Mouse (Mus musculus): ENCODE results near the gene Wdr48.

The Wdr48 gene

DNA sequence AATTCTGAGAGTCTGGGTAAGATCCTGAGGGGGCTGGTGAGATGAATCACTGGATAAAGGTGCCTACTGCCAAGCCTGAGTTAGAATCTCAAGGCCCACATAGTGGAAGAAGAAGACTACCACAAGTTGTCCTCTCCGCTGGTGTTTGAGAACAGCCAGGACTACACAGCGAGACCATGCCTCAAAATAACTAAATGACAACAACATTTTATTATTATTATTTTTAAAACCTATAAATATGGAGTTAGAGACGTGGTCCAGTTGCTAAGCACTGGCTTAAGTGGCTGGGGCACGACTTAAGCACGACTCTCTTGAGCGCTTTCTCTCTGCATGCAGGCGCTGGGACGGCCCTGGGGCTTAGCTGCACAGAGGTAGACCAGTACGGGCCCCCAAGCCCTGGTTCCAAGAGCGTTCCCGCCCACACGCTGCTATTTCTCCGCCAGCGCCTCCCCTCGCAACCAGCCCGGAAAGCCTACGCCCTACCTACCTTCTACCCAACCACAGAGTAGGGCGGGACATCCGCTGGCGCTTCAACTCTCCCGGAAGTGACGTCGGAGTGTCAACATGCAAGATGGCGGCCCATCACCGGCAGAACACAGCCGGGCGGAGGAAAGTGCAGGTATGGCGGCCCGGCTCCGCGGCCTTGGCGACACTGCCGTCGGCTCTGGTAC is at the start of gene Wdr48:
Gene Wdr48 (plus strand): TSS at position 540 of the 671 bp plus-strand sequence.
- peak; percentile 96 for DNase-seq (ENCODE audit: low spot score in 2 of 2)

DNA sequence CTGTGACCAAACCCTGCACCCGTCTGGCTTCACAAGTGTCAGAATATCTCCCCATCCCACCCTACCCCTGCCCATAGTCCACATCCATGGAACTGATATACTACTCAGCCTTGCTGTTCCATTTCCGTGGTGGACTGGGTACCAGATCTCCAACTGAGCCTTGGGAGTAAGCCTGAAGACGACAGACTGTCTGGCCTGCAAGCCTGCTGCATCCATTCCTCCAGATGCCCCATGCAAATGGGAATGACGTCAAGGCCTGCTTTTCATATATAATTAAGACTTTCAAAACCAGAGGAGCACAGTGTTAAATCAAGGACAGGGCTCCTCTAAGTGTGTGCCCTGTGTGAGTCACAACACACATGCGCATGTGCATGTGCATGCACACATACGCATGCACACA is 47.5 kb upstream of the Wdr48 start:
- no peak for DNase-seq (ENCODE audit: low spot score in 2 of 2)

DNA sequence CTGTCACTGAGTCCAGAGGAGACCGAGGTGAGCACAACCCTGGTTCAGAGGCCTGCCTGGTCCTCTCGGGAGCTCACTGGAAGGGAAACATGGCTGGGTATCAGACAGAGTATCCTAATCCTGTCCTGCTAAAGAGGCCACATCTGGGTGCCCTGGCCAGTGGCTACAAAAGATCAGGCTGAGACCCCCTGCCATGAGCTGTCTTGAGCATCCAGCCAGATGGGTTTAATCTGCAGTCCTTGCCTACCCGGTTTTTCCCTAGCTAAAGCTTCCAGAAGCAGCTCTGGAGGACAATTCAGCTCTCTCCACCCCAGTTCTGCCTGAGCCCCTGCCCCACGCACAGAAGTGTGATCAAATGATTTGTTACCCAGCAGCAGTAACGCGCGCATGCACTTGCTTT is 46.0 kb upstream of the Wdr48 start:
- DNase-seq (ENCODE audit: low spot score in 2 of 2), result no peak

DNA sequence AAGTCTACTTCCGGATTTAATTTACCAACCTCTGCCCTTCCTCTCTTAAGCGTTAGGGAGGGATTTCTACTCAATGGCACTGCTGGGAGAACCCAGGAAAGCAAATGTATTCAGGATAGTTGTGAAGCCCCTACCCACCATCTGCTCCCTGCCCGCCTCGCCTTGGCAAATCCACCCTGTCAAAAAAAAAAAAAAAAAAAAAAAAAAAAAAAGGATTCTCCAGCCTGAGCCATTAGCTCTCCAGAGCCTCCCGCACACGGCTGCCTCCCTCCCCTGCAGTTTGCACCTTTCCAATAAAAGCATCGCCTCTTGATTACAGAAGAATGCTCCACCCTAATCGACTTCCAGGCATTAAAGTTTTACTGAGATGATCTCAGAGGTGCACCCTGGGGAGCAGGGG is 45.5 kb upstream of the Wdr48 start:
- DNase-seq (ENCODE audit: low spot score in 2 of 2), result no peak

DNA sequence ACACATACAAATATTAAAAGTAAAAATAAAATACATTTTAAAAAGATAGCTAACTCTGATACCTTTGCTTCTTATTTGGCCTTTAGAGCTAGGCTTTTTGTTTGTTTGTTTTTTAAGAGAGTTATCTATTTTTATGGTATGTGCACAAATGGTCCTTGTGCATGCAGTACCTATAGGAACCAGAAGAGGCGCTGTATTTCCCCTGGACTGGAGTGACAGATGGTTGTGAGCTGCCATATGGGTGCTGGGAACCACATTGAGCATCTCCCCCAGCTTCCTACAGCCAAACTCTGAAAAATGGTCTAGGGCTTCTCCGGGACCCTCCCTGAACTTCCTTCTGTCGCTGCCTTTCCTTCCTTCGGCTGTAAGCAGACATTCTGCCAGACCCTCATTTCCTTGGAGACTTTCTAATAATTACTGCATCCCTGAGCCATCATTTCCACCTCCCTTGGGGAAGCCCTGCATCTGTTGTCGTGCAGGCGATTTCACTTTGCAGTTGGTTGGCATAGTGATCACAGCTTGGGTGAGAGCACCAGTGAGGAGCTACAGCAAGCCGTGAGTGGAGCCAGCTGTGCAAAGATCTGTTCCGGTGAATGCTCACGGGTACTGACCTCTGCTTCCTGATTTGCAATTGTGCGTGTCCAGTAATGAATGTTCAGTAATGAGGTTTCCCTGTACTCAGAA is 42.2 kb upstream of the Wdr48 start:
- DNase-seq (ENCODE audit: low spot score in 2 of 2), result no peak

DNA sequence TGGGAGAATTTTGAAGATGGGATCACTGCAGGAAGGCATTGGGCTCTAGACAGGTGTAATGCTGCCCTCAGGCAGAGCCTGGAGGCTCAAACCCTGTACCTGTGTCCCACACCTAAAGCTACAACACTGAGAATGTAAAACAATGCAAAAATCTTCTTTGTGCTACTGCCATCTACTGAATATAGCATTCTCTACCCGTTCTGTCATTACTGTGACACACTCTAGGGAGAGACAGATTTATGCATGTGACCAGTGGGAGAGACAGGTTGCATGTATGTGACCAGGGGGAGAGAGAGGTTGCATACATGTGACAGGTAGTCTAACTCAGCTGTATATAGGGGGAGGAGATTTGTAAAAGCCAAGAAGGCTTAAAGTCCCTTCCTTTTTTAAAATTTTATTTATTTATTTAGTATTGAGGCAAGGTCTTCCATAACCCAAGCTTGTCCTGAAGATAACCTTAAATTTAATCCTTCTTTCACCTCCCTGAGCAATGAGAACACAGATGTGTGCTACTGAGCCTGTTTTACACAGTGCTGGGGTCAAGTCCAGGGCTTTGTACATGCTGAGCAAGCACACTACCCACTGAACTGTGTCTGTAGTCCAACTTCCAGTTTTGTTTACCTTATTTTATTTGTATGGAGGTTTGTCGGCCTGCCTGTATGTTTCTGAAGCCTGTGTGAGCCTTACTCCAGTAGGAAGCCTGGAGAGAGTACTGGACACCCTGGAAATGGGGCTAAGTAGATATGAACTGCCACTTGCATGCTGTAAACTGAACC is 41.4 kb upstream of the Wdr48 start:
- DNase-seq (ENCODE audit: low spot score in 2 of 2), result no peak

DNA sequence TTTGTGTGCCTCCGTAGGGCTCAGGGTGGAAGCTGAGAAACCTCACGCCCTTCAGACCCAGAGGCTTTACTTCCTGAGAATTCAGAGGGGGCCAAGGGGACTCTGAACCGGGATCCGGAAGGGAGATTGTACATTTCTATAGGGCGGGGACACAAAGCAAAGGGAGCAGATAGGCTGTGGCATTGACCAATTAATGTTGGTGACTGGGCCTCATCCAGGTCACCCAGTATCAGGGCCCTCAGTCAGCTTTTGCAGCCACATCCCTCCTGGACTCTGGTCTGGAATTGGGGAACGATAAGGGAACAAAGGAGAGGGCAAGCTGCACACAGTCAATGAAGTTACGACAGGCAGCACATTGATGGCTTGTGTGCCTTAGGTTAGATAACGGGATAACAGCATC is 40.5 kb upstream of the Wdr48 start:
- DNase-seq (ENCODE audit: low spot score in 2 of 2), result no peak

DNA sequence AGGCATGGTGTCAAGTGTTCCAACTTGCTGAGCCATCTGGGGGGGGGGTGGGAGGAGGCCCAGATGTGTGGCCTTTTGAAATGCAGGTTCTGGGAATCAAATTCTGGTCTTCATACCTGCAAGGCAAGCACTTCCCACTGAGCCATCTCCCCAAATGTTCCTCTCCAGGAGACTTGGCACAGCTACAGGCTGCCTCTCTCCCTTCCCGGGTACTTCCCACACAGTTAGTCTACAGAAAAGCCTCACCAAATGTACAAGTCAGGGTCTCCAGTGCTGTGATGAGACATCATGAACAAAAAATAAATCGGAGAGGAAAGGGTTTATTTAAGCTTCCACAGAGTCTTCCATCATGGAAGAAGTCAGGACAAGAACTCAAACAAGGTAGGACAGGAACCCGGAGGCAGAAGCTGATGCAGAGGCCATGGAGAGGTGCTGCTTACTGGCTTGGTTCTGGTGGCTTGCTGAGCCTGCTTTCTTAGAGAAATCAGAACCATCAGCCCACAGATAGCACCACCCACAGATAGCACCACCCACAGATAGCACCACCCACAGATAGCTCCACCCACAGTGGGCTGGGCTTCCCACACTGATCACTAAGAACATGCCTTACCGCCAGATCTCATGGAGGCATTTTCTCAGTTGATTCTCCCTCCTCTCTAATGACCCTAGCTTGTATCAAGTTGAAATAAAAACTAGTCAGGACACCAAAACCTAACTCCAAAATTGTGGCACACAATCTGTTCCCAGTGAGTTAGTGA is 7.4 kb upstream of the Wdr48 start:
- no peak for DNase-seq (ENCODE audit: low spot score in 2 of 2)

DNA sequence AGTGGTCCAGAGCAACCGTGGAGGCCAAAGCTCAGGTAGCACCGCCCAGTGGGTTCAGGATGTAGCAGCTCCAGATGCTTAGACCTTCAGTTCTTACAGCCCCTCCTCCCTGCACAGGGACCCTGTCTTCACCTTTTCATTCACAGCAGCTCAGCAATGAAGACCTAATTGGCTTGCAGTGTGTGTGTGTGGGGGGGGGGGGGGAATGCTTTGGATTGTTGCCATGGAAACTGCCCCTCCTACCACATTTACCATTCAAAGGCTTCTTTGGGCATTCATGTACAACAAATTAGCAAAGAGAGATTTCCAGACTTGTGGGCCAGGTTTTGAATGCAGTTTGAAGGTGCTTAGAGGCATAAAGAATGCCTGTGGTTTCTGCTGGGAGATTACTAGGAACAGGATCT is 5.8 kb upstream of the Wdr48 start:
- DNase-seq (ENCODE audit: low spot score in 2 of 2), result no peak

DNA sequence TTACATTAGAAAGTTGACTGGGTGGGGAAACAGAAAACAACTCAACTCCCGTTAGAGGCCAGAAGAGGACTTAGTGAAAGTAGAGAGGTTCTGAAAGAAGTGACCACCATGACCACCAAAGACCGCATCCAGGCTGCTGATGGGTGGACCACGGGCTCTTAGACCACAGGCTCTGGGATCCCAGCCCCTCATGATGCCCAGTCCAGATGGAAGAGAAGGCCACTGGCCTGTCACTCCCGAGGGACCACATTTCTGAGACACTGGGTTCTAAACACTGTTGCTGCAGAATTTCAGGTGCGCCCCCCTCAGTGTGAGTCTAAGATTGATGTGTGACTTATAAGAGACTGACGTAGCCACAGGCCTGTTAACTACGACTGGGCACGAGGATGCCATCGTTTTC is 5.2 kb upstream of the Wdr48 start:
- no peak for DNase-seq (ENCODE audit: low spot score in 2 of 2)

DNA sequence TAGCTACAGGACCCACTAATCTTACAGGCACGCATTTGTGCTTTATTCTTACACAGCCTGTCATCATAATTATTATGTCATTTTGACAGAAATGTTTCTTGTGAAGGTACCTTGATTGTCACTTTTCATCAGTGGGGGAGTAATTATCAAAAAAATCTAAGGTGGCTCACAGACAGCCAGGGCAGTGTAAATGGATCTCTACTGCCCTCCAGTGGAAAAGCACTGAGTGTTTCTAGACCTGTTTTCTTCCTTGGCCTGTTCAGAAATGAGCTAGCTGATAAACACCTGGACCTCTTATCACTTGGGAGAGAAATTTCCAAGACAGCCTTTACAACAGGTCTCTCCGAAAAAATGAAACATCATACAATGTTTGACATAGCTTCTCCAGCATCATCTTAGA is 4.0 kb upstream of the Wdr48 start:
- DNase-seq (ENCODE audit: low spot score in 2 of 2), result no peak

DNA sequence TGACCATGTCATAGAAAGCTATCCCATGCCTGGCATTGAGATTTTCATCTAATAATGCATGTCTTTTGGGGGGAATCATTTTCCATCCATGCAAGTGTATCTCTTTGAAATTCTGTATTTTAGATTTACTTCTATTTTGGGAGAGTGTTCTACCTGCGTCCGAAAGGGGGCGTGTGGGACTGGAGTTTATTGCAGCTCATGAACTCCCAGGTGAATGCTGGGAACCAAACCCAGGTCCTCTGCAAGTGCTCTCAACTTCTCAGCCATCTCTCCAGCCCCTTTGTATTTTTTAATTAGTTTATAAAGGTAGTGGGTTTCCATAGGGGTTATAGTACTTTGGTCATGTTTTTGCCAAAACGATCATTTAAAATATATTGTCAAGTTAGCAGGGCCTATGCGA is 797 bp upstream of the Wdr48 start:
- no peak for DNase-seq (ENCODE audit: low spot score in 2 of 2)

DNA sequence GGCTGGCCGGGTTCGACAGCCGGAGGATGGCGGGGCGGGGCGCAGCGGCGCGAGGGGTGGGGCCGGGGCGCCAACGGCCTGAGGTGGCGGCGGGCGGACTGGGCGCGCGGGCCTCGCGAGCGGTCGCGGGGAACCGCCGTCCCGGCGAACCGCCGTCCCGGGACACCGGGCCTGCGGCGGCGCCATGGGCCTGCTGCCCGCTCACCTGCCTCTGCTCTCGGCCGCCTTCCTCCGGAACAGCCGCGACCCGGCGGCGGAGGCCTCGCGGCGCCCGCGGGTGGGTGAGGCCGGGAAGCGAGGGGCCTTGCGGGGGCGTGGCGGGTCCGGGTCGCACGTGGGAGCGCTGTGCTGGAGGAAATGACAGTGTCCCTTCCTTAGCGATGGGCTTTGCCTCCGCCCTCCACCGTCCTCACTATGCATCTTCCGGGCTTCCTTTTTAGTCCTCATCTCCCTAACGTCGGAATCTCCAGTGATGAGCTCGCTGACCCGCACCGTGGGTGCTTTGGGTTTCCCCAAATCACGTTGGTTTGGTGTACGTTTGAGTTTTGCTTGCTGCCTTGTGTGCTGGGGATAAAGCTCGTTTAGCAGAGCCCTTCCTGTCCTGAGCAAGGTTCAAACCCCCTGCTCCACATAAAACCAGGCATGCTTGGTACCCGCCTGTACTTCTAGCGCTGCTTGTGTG is 503 bp downstream of the Wdr48 start:
- peak in 1 of 2 experiments; percentile 16 for DNase-seq (ENCODE audit: low spot score in 2 of 2)

DNA sequence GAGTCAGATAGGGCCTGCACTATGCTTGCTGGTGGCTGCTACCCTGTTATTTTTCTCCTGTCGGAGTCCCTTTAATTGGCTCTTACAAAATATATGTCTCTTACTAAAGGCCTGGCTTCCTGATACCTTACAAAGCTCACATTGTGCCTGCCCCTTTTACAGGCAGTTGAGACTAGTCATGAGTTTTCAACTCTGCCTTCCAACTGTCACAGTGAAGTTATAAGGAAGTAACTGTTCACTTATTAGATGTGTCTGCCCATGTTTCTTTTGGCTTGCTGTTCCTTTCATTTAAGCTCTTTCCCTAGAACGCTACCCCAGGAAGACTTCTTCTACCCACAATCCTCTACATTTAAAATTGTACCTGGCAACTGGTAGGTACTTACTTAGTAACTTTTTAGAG is 4.8 kb downstream of the Wdr48 start:
- DNase-seq (ENCODE audit: low spot score in 2 of 2), result no peak

DNA sequence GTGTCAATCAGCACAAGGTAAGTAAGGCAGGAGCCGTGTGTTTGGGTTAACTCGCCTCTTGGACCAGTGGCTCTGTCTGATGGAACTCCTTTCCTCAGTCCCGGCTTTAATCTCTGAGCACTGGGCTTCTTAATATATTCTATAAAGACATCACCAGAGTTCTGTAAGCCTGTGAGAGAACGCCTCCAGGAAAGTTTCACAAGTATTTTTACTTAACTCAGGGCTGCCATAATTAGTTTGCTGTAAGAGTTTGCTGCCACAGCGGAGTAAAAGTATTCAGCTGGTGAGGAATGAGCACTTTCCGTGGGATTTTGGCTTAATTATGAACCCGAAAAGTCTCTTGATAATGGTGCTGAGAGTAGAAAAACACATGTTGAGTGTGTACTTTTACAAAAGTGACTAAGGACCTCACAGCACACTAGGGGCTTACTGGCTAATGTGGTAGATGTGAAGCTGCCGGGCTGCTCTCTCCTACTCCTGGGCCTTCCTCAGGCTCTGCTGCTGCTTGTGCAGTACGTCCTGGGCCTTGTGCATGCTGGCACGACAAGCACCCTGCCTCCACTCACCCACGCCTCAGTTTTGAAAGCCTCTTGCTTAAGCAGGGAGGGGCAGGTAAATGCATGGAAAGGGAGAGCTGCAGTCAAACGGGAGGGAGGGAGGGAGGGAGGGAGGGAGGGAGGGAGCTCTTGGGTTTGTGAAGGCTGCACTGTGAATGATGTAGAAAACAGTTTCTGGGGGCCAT is 7.9 kb downstream of the Wdr48 start:
- DNase-seq (ENCODE audit: low spot score in 2 of 2), result peak in 1 of 2 experiments; percentile 41

DNA sequence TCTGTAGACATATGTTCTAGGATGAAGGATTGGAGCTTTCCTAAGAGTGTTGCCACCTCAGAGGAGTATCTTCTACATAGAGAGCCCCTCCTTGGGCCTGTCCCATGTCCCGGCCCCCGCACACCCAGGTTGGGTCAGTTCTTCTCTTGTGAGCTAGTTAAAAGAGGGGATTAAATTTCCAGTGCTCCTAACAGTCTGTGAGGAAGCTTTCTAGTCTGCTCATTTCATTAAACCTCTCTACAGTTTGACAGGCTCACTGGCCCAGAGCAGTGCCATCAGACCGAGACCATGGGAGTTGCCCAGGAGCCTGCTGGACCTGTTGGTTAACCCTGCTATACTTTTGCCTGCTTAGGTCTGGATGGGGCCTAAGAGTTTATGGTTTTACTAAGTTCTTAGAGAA is 14.0 kb downstream of the Wdr48 start:
- DNase-seq (ENCODE audit: low spot score in 2 of 2), result no peak

DNA sequence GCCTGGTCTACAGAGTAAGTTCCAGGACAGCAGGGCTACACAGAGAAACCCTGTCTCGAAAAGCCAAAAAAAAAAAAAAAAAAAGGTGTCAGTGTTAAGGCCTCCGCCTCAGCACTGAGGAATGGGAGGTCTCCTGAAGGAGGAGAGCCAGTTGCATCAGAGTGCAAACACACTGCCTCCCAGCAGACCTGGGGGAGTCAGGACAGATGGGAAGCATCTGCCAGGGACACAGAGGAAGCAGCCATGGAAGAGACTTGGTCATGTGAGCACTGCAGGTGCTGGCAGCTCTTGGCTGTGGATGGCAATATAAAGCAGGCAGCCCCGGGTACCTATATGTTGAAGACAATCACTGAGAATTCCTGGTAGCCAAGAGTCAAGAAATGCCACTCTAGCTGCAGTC is 15.3 kb downstream of the Wdr48 start:
- DNase-seq (ENCODE audit: low spot score in 2 of 2), result peak in 1 of 2 experiments; percentile 29

DNA sequence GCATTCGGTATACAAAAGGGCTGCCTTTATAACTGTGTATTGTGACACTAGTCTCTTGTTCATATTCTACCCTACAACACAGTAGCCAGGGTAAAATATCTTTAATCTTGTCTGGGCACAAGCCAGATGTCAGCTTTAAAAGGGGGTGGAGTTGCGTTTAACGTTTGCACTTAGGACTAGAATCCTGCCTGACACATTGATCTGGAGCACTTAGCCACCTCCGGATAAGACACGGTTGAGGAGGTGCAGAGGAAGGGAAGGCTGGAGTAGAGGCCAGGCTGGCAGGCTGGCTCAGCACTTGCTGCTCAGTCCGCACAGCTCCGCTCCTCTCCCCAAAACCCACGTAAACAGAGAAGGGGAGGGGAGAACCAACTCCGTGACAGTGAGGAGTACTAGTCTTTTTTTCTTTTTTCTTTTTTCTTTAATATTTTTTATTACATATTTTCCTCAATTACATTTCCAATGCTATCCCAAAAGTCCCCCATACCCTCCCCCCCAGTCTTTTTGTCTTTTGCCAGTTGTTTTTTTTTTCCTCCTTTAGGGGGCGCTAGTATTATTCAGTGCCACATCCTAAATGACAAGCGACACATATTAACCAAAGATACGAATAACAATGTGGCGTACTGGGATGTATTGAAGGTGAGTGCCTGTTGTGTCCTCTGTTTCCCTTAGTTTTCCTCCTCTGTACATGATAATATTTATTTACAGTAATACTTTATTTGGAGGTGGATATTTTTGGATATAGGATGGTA is 18.6 kb downstream of the Wdr48 start:
- DNase-seq (ENCODE audit: low spot score in 2 of 2), result no peak

DNA sequence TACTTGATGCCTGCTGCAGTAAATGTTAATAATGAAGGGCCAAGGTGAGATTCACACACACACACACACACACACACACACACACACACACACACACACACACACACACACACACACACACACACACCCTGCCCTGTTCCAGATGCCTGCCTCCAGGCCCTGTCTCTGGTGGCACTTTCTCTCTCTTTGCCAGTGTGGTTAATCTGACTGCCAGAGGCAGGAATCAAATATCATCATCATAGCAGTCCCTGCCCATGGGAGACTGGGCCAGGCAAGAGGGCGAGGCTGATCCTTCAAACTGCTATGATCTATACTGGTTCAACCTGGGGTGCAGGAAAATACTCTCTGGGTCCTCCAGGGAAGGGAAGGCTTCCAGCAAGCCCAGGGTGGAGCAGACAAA is 25.2 kb downstream of the Wdr48 start:
- no peak for DNase-seq (ENCODE audit: low spot score in 2 of 2)

DNA sequence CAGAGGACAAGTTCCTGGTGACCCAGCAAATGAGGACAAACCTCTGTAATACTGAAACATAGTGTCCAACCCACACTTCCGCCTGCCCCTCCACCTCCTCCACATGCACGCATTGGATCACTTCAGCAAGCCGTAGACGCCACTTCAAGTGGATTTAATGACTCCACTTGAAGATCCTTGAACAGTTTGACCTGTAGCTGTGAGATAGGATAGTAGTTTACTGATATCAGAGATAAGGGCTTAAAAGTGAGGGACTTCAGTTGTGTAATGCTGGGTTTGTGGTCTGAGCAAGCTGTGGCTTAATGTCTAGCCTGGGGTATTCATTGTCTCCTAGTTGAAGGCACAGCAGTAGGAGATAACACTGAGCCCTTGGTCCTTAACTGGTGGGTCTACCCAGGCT is 28.8 kb downstream of the Wdr48 start:
- no peak for DNase-seq (ENCODE audit: low spot score in 2 of 2)

All from right cerebral cortex, postnatal 36 days (tissue).